Mouse (Mus musculus) embryonic fibroblast, embryonic 13.5 days (primary cell): ENCODE results near the gene Napsa.

Experiments
- CTCF ChIP-seq: IDR thresholded peaks from 2 replicates; pipeline ENCODE4 v1.5.1; 2011; ENCODE audit warnings: mild to moderate bottlenecking, control low read depth, low read length, moderate library complexity, borderline replicate concordance; ENCODE audit not compliant: insufficient read depth
- POLR2A ChIP-seq: IDR thresholded peaks from 2 replicates; pipeline ENCODE4 v1.6.1; 2011; ENCODE audit warnings: low read depth, mild to moderate bottlenecking, control low read depth, low read length, moderate library complexity

DNA sequence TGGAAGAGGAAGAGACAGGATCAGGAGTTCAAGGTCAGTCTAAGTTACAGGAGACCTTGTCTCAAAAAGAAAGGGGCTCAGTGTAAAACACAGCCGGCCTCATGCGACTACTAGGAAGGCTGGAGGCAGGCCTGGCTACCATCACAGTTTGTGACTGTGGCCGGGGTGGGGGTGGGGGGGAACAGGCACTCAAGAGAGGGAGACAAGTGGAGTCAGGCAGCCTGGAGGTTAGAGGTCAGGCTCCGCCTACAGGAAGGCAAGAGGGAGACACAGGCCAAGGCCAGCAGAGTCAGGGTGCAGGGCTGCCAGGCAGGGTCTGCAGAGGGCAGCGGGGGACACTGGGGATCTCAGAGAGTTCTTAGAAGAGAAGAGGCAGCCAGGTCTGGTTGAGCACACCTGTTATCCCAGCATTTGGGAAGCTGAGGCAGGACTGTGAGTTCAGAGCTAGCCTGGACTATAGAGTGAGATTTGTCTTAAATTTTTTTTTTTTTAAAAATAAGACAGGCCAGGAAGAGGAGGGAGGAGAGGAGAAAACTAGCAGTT, 24.9 kb downstream of the Napsa start:
- no peak for TF ChIP-seq CTCF
- no peak for TF ChIP-seq POLR2A
